Mouse (Mus musculus) ES-Bruce4 (cell line): ENCODE data around the gene Spc24. TPM values are rescaled to one million over a fixed set of nuclear protein-coding genes. Genes with fewer than 3 reads are reported as not detected.

ENCODE experiments used
- H3K27ac ChIP-seq: 2 replicates; pipeline ENCODE4 v1.5.1; 2012; ENCODE audit warnings: low read length, inconsistent platforms; ENCODE audit not compliant: insufficient read depth
- H3K27me3 ChIP-seq: 2 replicates; pipeline ENCODE4 v1.6.1; 2012; ENCODE audit warnings: mild to moderate bottlenecking, low read length, inconsistent platforms; ENCODE audit not compliant: control insufficient read depth, poor library complexity, insufficient read depth, severe bottlenecking
- H3K36me3 ChIP-seq: 2 replicates; pipeline ENCODE4 v1.6.1; 2012; ENCODE audit warnings: inconsistent platforms, mild to moderate bottlenecking, low read length, moderate library complexity; ENCODE audit not compliant: control insufficient read depth, poor library complexity, insufficient read depth, severe bottlenecking
- H3K4me1 ChIP-seq: one replicate; pipeline ENCODE4 v1.8.1; 2011; ENCODE audit warnings: low read length; ENCODE audit not compliant: control insufficient read depth, insufficient read depth
- H3K4me3 ChIP-seq: 2 replicates; pipeline ENCODE4 v1.5.1; 2011; ENCODE audit warnings: low read depth, mild to moderate bottlenecking, low read length
- H3K9ac ChIP-seq: 2 replicates; pipeline ENCODE4 v1.6.1; 2012; ENCODE audit warnings: low read depth, mild to moderate bottlenecking, inconsistent platforms; ENCODE audit not compliant: poor library complexity, severe bottlenecking
- H3K9me3 ChIP-seq: replicated peaks from 2 replicates; pipeline ENCODE4 v1.6.1; 2012; ENCODE audit warnings: mild to moderate bottlenecking, low read length, inconsistent platforms; ENCODE audit not compliant: control insufficient read depth, poor library complexity, insufficient read depth, severe bottlenecking
- CTCF ChIP-seq: IDR thresholded peaks from one replicate; pipeline ENCODE4 v1.8.1; 2011; ENCODE audit warnings: low read depth, low read length
- EP300 ChIP-seq: IDR thresholded peaks from 2 replicates; pipeline ENCODE4 v1.6.1; 2011; ENCODE audit warnings: low read depth, low read length; ENCODE audit not compliant: insufficient read depth
- POLR2A ChIP-seq: IDR thresholded peaks from one replicate; pipeline ENCODE4 v1.8.1; 2011; ENCODE audit warnings: low read length; ENCODE audit not compliant: insufficient read depth
- polyA plus RNA-seq: library from polyadenylated mRNA; stranded (reverse); fragments of >200 nt; gene quantifications from 2 replicates; pipeline ENCODE4 v1.2.4, GENCODE M21; 2011; ENCODE audit warnings: low read depth; ENCODE audit not compliant: missing spikeins, insufficient read depth, insufficient read length

Spc24 gene
- polyA plus RNA-seq, 1 experiment, result 62.5 TPM

- TF ChIP-seq POLR2A (no peak), EP300 (no peak), CTCF (no peak)
- Histone ChIP-seq H3K27me3 (no peaks in the 10 kb centered on the region), H3K9me3 (no peaks in the 10 kb centered on the region), H3K36me3 (peaks cover 14% of the 10 kb centered on the region), H3K9ac (peak overlapping the region; percentile 63), H3K27ac (no peak overlapping the region), H3K4me1 (peaks cover 7% of the 10 kb centered on the region), H3K4me3 (peak overlapping the region; percentile 91)
Observed at GRCm38 (mm10) chr9:21725224-21726121, 34.6 kb downstream of the Spc24 start.

DNA sequence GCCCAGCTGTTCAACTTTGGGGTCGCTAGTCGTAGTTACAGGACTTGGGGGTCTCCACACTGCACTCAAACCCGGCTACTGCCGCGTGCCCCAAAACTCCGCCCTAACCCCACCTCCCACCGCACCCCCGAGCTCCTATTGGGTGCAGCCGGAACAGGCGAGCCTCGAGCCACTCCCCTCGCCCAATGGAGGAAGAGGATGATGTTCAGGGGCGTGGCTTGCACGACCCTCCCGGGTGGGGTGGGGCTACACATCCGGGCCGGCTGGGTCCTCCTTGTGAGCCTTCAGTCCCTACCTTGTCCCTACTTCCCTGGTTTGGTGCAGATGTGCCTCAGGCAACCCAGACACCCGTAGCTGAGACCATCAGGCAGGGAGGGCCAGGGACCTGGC lies 36.0 kb downstream of the Spc24 start:
- Histone ChIP-seq H3K9ac (peak overlapping the region; percentile 63), H3K27ac (peak overlapping the region; percentile 60), H3K27me3 (no peaks in the 10 kb centered on the region), H3K9me3 (no peaks in the 10 kb centered on the region), H3K36me3 (peaks cover 12% of the 10 kb centered on the region), H3K4me1 (peaks cover 6% of the 10 kb centered on the region), H3K4me3 (peak overlapping the region; percentile 91)
- TF ChIP-seq CTCF (no peak), EP300 (0 out of 2 replicates have a peak, but pooled peaks have one; percentile 58), POLR2A (peak; percentile 49)

DNA sequence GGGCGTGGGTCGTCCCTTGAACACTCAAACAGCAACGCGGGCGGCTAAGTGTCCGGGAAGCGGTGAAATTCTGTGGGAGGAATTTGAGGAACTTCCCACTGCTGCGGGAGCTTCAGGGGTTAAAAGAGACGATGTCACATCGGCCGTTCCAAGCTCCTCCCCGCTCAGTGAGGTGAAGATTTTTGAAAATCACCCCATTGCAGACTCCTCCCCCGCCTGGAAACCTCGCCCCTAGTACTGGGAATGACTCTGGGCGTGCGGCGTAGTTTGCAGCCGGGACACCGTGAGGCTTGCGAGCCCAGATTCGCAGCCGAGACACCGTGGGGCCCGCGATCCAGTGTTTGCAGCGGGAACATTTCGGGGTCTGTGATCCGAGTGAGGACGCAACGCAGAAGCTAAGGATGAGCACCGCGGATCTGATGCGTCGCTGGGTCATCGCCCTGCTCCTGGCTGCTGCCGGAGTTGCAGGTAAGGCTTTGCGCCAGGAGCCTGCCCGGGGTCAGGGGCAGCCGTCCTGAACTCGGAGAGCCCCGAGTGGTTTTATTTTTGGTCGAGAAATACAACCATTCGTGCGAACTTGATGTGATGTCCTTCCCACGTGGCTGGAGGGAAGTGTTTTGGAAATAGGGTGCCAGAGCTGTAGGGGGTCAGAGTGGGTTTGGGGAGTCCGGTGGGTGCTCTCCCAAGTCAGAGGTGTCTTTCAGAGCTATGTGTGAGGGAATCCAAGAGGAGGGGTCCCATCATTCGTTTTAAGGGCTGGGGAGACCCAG lies 36.5 kb downstream of the Spc24 start, which contains the start of gene Ldlr:
Gene Ldlr (plus strand): TSS at position 107 of the 770 bp plus-strand sequence.
- Histone ChIP-seq H3K9me3 (no peaks in the 10 kb centered on the region), H3K27ac (peak within 1 kb of the TSS; percentile 94), H3K4me3 (peak within 1 kb of the TSS; percentile 91), H3K4me1 (peaks cover 5% of the 10 kb centered on the region), H3K27me3 (no peaks in the 10 kb centered on the region), H3K9ac (peak within 1 kb of the TSS; percentile 63), H3K36me3 (peaks cover 9% of the 10 kb centered on the region)
- TF ChIP-seq POLR2A (peak; percentile 67), CTCF (no peak), EP300 (0 out of 2 replicates have a peak, but pooled peaks have one; percentile 49)

GRCm38 (mm10) chr9:21721036-21721435 lies 39.1 kb downstream of the Spc24 start:
- Histone ChIP-seq H3K4me1 (no peaks in the 10 kb centered on the region), H3K27ac (no peak overlapping the region), H3K4me3 (no peak overlapping the region), H3K9me3 (no peaks in the 10 kb centered on the region), H3K27me3 (no peaks in the 10 kb centered on the region), H3K9ac (no peak overlapping the region), H3K36me3 (peaks cover 5% of the 10 kb centered on the region; the same call in 1 of the 2 replicates)
- TF ChIP-seq POLR2A (no peak), CTCF (no peak), EP300 (no peak)

DNA sequence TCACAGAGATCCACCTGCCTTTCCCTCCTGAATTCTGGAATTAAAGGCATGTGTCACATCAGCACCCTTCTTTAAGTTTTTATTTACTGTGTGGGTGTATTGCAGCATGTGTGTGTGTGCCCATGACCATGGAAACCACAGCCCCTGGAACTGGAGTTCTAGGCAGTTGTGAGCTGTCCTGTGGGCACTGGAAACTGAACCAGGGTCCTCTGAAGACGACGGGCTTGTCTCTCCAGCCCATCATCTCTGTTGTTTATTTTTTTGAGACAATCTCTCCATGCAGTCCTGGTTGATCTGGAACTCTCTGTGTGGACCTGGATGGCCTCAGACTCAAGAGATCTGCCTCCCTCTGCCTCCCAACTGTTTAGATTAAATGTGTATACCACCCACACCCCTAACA lies 43.1 kb downstream of the Spc24 start:
- TF ChIP-seq POLR2A, result no peak
- no peak for TF ChIP-seq EP300
- TF ChIP-seq CTCF, result no peak
- H3K27me3 ChIP-seq, result no peaks in the 10 kb centered on the region
- H3K4me3 ChIP-seq, result no peak overlapping the region
- H3K36me3 ChIP-seq, result no peaks in the 10 kb centered on the region
- H3K9ac ChIP-seq, result no peak overlapping the region
- H3K27ac ChIP-seq, result no peak overlapping the region
- no peaks in the 10 kb centered on the region for H3K4me1 ChIP-seq
- H3K9me3 ChIP-seq, result no peaks in the 10 kb centered on the region

DNA sequence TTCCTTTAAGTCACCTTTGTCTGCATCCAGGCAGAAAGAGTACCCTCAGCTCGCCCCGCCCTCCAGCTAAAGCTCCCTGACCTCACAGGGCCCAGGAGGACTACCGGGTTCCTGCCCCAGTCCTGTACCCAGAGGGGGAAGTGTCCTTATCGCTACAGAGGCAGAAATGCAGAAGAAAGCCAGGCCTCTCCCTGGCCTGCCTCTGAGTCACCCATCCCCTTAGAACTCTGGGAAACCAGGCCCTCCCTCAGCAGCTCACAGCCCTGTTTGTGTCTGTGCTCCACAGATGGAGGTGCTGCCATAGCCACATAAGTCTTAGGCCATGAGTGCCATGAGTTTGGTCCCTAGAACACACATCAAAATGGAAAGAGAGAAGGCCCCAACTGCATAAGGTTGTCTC lies 44.8 kb downstream of the Spc24 start:
- no peak overlapping the region for H3K27ac ChIP-seq
- H3K4me1 ChIP-seq, result no peaks in the 10 kb centered on the region
- TF ChIP-seq POLR2A (no peak), EP300 (no peak), CTCF (no peak)
- H3K9me3 ChIP-seq, result no peaks in the 10 kb centered on the region
- H3K27me3 ChIP-seq, result no peaks in the 10 kb centered on the region
- H3K36me3 ChIP-seq, result no peaks in the 10 kb centered on the region
- H3K4me3 ChIP-seq, result no peak overlapping the region
- no peak overlapping the region for H3K9ac ChIP-seq
